Mouse (Mus musculus) limb, embryonic 11.5 days (tissue): Measurements from ENCODE around the gene Gpc2. TPM values are rescaled to one million over a fixed set of nuclear protein-coding genes. Genes with fewer than 3 reads are reported as not detected.
A peak's percentile ranks its signal among the peaks of the same experiment; 100 is the strongest.

ENCODE experiments used
- ATAC-seq: fragments of 200-750 bp; cut with Nextera tagmentation; 2 replicates; pipeline ENCODE4 v1.8.0; 2017; ENCODE audit warnings: low read depth; ENCODE audit not compliant: insufficient number of reproducible peaks, low FRiP score, low TSS enrichment
- DNase-seq: peaks from one replicate; pipeline ENCODE4 v3.0.0-alpha.2; 2015; ENCODE audit warnings: low spot score
- H3K27ac ChIP-seq: fragments of 300-500 bp; sonication (generic); replicated peaks from 2 replicates; pipeline ENCODE4 v1.5.1; 2014; ENCODE audit warnings: low read depth, mild to moderate bottlenecking, low read length
- H3K27me3 ChIP-seq: fragments of 300-500 bp; sonication (generic); 2 replicates; pipeline ENCODE4 v1.6.1; 2014; ENCODE audit warnings: mild to moderate bottlenecking, low read length, mixed read lengths; ENCODE audit not compliant: control insufficient read depth, insufficient read depth
- H3K36me3 ChIP-seq: fragments of 300-500 bp; sonication (generic); 2 replicates; pipeline ENCODE4 v1.6.1; 2014; ENCODE audit warnings: mild to moderate bottlenecking, low read length, moderate library complexity, mixed read lengths; ENCODE audit not compliant: control insufficient read depth, insufficient read depth
- H3K4me1 ChIP-seq: fragments of 300-500 bp; sonication (generic); 2 replicates; pipeline ENCODE4 v1.6.1; 2014; ENCODE audit warnings: low read length, mixed read lengths; ENCODE audit not compliant: control insufficient read depth, insufficient read depth
- H3K4me2 ChIP-seq: fragments of 300-500 bp; sonication (generic); 2 replicates; pipeline ENCODE4 v1.6.1; 2014; ENCODE audit warnings: low read depth, mild to moderate bottlenecking, moderate library complexity; ENCODE audit not compliant: severe bottlenecking
- H3K4me3 ChIP-seq: fragments of 300-500 bp; sonication (generic); 2 replicates; pipeline ENCODE4 v1.5.1; 2014; ENCODE audit warnings: low read depth, low read length
- H3K9ac ChIP-seq: fragments of 300-500 bp; sonication (generic); 2 replicates; pipeline ENCODE4 v1.6.1; 2014; ENCODE audit warnings: mild to moderate bottlenecking, low read length
- H3K9me3 ChIP-seq: fragments of 300-500 bp; sonication (generic); 2 replicates; pipeline ENCODE4 v1.6.1; 2016; ENCODE audit warnings: low read length; ENCODE audit not compliant: control insufficient read depth
- WGBS: fragments of 180-500 bp; shearing (Covaris S2); extraction: QIAGEN DNeasy Blood & Tissue Kit; methylation state at CpG from one replicate; pipeline ENCODE4 v1.1.7; 2014; 5-methylcytosine and 5-hydroxymethylcytosine counted together
- polyA plus RNA-seq: library from polyadenylated mRNA; unstranded; fragments of >200 nt; fragmentation: Nextera tagmentation; extraction: Ambion mirVana; gene quantifications from 2 replicates; pipeline ENCODE4 v1.2.1, GENCODE M21; 2014

The Gpc2 gene
- polyA plus RNA-seq, 1 experiment from 2014 or later, result 15.8 TPM

GRCm38 (mm10) chr5:138251144-138251543, 28.7 kb downstream of the Gpc2 start:
- no peak overlapping the region for H3K4me3 ChIP-seq
- no peaks in the 10 kb centered on the region for H3K4me1 ChIP-seq
- H3K36me3 ChIP-seq, result no peaks in the 10 kb centered on the region
- no peak overlapping the region for H3K9ac ChIP-seq
- H3K4me2 ChIP-seq, result no peak overlapping the region
- peaks cover 3% of the 10 kb centered on the region; the same call in 1 of the 2 replicates for H3K9me3 ChIP-seq
- 85% methylated on average over 12 of the region's 12 CpGs for WGBS
- DNase-seq (no peak), ATAC-seq (no peak)
- no peak overlapping the region for H3K27ac ChIP-seq
- H3K27me3 ChIP-seq, result no peaks in the 10 kb centered on the region

- DNase-seq, result no peak
- H3K4me1 ChIP-seq, result no peaks in the 10 kb centered on the region
These were observed 38.3 kb downstream of the Gpc2 start for GRCm38 (mm10) chr5:138241511-138241910.

GRCm38 (mm10) chr5:138234224-138234623, 45.6 kb downstream of the Gpc2 start:
- H3K9me3 ChIP-seq, result no peaks in the 10 kb centered on the region
- no peak overlapping the region for H3K9ac ChIP-seq
- H3K27me3 ChIP-seq, result no peaks in the 10 kb centered on the region
- H3K27ac ChIP-seq, result no peak overlapping the region
- H3K4me2 ChIP-seq, result no peak overlapping the region
- no peaks in the 10 kb centered on the region for H3K4me1 ChIP-seq
- DNase-seq, result no peak
- no peaks in the 10 kb centered on the region for H3K36me3 ChIP-seq
- no peak for ATAC-seq
- H3K4me3 ChIP-seq, result no peak overlapping the region

More at GRCm38 (mm10) chr5:138241511-138241910, 38.3 kb downstream of the Gpc2 start:
- Histone ChIP-seq H3K4me3 (no peak overlapping the region), H3K27me3 (no peaks in the 10 kb centered on the region), H3K9me3 (no peaks in the 10 kb centered on the region), H3K36me3 (no peaks in the 10 kb centered on the region), H3K9ac (no peak overlapping the region), H3K27ac (no peak overlapping the region), H3K4me2 (no peak overlapping the region)
- 19% methylated on average over 2 of the region's 2 CpGs for WGBS
- no peak for ATAC-seq

- WGBS, result 85% methylated on average over 2 of the region's 2 CpGs
- ATAC-seq, result no peak
- H3K9ac ChIP-seq, result no peak overlapping the region
- DNase-seq, result no peak
- H3K4me3 ChIP-seq, result no peak overlapping the region
- H3K27ac ChIP-seq, result no peak overlapping the region
- no peaks in the 10 kb centered on the region for H3K4me1 ChIP-seq
- H3K4me2 ChIP-seq, result no peak overlapping the region
- H3K9me3 ChIP-seq, result no peaks in the 10 kb centered on the region
- no peaks in the 10 kb centered on the region for H3K36me3 ChIP-seq
- H3K27me3 ChIP-seq, result no peaks in the 10 kb centered on the region
These were observed 46.0 kb downstream of the Gpc2 start for GRCm38 (mm10) chr5:138233778-138234177.

- no peak overlapping the region for H3K9ac ChIP-seq
- DNase-seq, result no peak
- 92% methylated on average over 3 of the region's 3 CpGs for WGBS
- no peaks in the 10 kb centered on the region for H3K9me3 ChIP-seq
- no peak for ATAC-seq
- H3K4me1 ChIP-seq, result no peaks in the 10 kb centered on the region
- H3K27ac ChIP-seq, result no peak overlapping the region
- H3K4me2 ChIP-seq, result no peak overlapping the region
- no peaks in the 10 kb centered on the region for H3K36me3 ChIP-seq
- no peaks in the 10 kb centered on the region for H3K27me3 ChIP-seq
- H3K4me3 ChIP-seq, result no peak overlapping the region
These were observed 50.3 kb downstream of the Gpc2 start for GRCm38 (mm10) chr5:138229511-138229910.

- Histone ChIP-seq H3K36me3 (no peaks in the 10 kb centered on the region), H3K27ac (no peak overlapping the region), H3K4me1 (no peaks in the 10 kb centered on the region), H3K9ac (no peak overlapping the region), H3K4me2 (no peak overlapping the region), H3K9me3 (no peaks in the 10 kb centered on the region), H3K4me3 (no peak overlapping the region), H3K27me3 (no peaks in the 10 kb centered on the region)
- peak; percentile 26 for DNase-seq
- 60% methylated on average over 3 of the region's 3 CpGs for WGBS
- no peak for ATAC-seq
These were observed 51.8 kb downstream of the Gpc2 start for GRCm38 (mm10) chr5:138228026-138228425.

- ATAC-seq (no peak), DNase-seq (no peak)
- 69% methylated on average over 2 of the region's 2 CpGs for WGBS
- Histone ChIP-seq H3K9ac (no peak overlapping the region), H3K4me3 (no peak overlapping the region), H3K27ac (no peak overlapping the region), H3K9me3 (no peaks in the 10 kb centered on the region), H3K36me3 (no peaks in the 10 kb centered on the region), H3K4me2 (no peak overlapping the region), H3K27me3 (no peaks in the 10 kb centered on the region), H3K4me1 (no peaks in the 10 kb centered on the region)
These were observed 52.4 kb downstream of the Gpc2 start for GRCm38 (mm10) chr5:138227367-138227766.

- H3K27me3 ChIP-seq, result no peaks in the 10 kb centered on the region
- H3K4me1 ChIP-seq, result no peaks in the 10 kb centered on the region
- no peak overlapping the region for H3K4me2 ChIP-seq
- H3K9ac ChIP-seq, result no peak overlapping the region
- no peaks in the 10 kb centered on the region for H3K9me3 ChIP-seq
- no peak for DNase-seq
- ATAC-seq, result no peak
- H3K4me3 ChIP-seq, result no peak overlapping the region
- no peak overlapping the region for H3K27ac ChIP-seq
- WGBS, result 77% methylated on average over 4 of the region's 4 CpGs
- H3K36me3 ChIP-seq, result no peaks in the 10 kb centered on the region
These were observed 53.3 kb downstream of the Gpc2 start for GRCm38 (mm10) chr5:138226491-138226890.

GRCm38 (mm10) chr5:138225700-138226099, 54.1 kb downstream of the Gpc2 start, which contains the start of gene Nxpe5:
Gene Nxpe5, plus strand, starts transcription at chr5:138225898.
- ATAC-seq (no peak), DNase-seq (no peak)
- Histone ChIP-seq H3K4me1 (no peaks in the 10 kb centered on the region), H3K27me3 (no peaks in the 10 kb centered on the region), H3K4me2 (no peak within 1 kb of the TSS), H3K4me3 (no peak within 1 kb of the TSS), H3K9ac (no peak within 1 kb of the TSS), H3K27ac (no peak within 1 kb of the TSS), H3K36me3 (no peaks in the 10 kb centered on the region), H3K9me3 (no peaks in the 10 kb centered on the region)
- WGBS, result 63% methylated on average over 2 of the region's 2 CpGs
